Mouse (Mus musculus) c-Kit-positive CD71-negative TER-119-negative erythroid progenitor cells, embryonic 14.5 days (primary cell): ENCODE data around the gene Bcl9l.

Experiments used
- DNase-seq: peaks from one replicate; pipeline ENCODE4 v3.0.0-alpha.2; 2013; ENCODE audit warnings: low read depth

The Bcl9l gene

GRCm38 (mm10) chr9:44548412-44549152 is 66.0 kb downstream of the Bcl9l start:
- no peak for DNase-seq

GRCm38 (mm10) chr9:44551138-44551537 is 68.5 kb downstream of the Bcl9l start:
- no peak for DNase-seq

DNA sequence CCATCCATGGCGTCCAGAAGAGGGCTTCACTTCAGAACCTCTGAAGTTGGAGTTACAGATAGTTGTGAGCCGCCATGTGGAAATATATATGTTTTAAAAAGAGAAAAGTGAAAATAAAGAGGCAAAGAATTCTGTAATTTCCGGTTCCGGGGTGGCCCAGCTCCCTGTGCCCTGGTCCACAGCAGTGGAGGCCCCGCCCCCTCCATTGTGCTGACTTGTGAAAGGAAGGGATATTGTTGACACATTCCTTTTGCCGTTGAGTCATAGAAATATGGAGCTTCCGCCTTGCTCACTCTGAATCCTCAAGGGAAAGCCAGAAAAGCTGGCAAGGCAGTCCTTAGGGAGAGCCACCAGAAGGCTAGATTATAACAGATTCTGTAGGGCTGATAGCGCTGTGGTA is 69.5 kb downstream of the Bcl9l start:
- DNase-seq = no peak
